Mouse (Mus musculus): ENCODE measurements around the gene Cfap73. TPM values are rescaled to one million over a fixed set of nuclear protein-coding genes. Genes with fewer than 3 reads are reported as not detected.

Cfap73 gene
- total RNA-seq, 2 experiments from 2014 or later: not detected

- Histone ChIP-seq H3K4me3 (no peak overlapping the region), H3K27ac (no peak overlapping the region)
- TF ChIP-seq CTCF (IDR thresholded peaks at IDR 0.05): no peak
- DNase-seq: no peak
- intact Hi-C loops (cut with DNase I): no loop called here
These were observed 9.5 kb upstream of the Cfap73 start for GRCm38 (mm10) chr5:120643365-120644085.

- TF ChIP-seq CTCF (IDR thresholded peaks at IDR 0.05): no peak
- no peak for DNase-seq
- Histone ChIP-seq H3K27ac (no peak overlapping the region), H3K4me3 (no peak overlapping the region)
- intact Hi-C loops (cut with DNase I): no loop called here
These were observed 6.1 kb upstream of the Cfap73 start for GRCm38 (mm10) chr5:120640094-120640493.

- TF ChIP-seq CTCF (IDR thresholded peaks at IDR 0.05): no peak
These were observed 1.6 kb upstream of the Cfap73 start for GRCm38 (mm10) chr5:120635633-120636032.

GRCm38 (mm10) chr5:120634860-120635259 is 825 bp upstream of the Cfap73 start:
- no peak for DNase-seq
- Histone ChIP-seq H3K27ac (no peak overlapping the region), H3K4me3 (no peak overlapping the region)
- no peak for TF ChIP-seq CTCF (IDR thresholded peaks at IDR 0.05)
- intact Hi-C loops (cut with DNase I): no loop called here

More at GRCm38 (mm10) chr5:120635633-120636032, 1.6 kb upstream of the Cfap73 start:
- Histone ChIP-seq H3K4me3 (no peak overlapping the region), H3K27ac (no peak overlapping the region)
- DNase-seq: no peak
- intact Hi-C loops (cut with DNase I): no loop called here

GRCm38 (mm10) chr5:120631892-120632291 is 2.1 kb downstream of the Cfap73 start:
- DNase-seq: no peak
- Histone ChIP-seq H3K4me3 (no peak overlapping the region), H3K27ac (no peak overlapping the region)
- peak; percentile 16; the same call in 1 of the 2 replicates for TF ChIP-seq CTCF (IDR thresholded peaks at IDR 0.05)
- intact Hi-C loops (cut with DNase I): no loop called here

GRCm38 (mm10) chr5:120631128-120631527 is 2.9 kb downstream of the Cfap73 start:
- no peak overlapping the region for H3K4me3 ChIP-seq
- intact Hi-C loops (cut with DNase I): no loop called here
- no peak for DNase-seq
- TF ChIP-seq CTCF (IDR thresholded peaks at IDR 0.05): no peak
- H3K27ac ChIP-seq: no peak overlapping the region

- Histone ChIP-seq H3K4me3 (no peak overlapping the region), H3K27ac (no peak overlapping the region)
- TF ChIP-seq CTCF (IDR thresholded peaks at IDR 0.05): no peak
- intact Hi-C loops (cut with DNase I): loop anchor here (10.0 kb wide), 1 partner anchor 116 kb away; the partner anchor contains the start of gene Oas2
- no peak for DNase-seq
These were observed 5.4 kb downstream of the Cfap73 start for GRCm38 (mm10) chr5:120628624-120629023.

GRCm38 (mm10) chr5:120627515-120628300 is 6.3 kb downstream of the Cfap73 start:
- no peak for TF ChIP-seq CTCF (IDR thresholded peaks at IDR 0.05)
- intact Hi-C loops (cut with DNase I): loop anchor here (10.0 kb wide), 1 partner anchor 117 kb away; the partner anchor contains the start of gene Oas2
- Histone ChIP-seq H3K4me3 (no peak overlapping the region), H3K27ac (no peak overlapping the region)
- DNase-seq: no peak

- no peak overlapping the region for H3K4me3 ChIP-seq
- no peak overlapping the region for H3K27ac ChIP-seq
- TF ChIP-seq CTCF (IDR thresholded peaks at IDR 0.05): no peak
- intact Hi-C loops (cut with DNase I): loop anchor here (10.0 kb wide), 1 partner anchor 118 kb away; the partner anchor contains the start of gene Oas2
- no peak for DNase-seq
These were observed 7.6 kb downstream of the Cfap73 start for GRCm38 (mm10) chr5:120626399-120626798.

GRCm38 (mm10) chr5:120624427-120624826 is 9.6 kb downstream of the Cfap73 start:
- Histone ChIP-seq H3K4me3 (no peak overlapping the region), H3K27ac (no peak overlapping the region)
- intact Hi-C loops (cut with DNase I): loop anchor here (10.0 kb wide), 1 partner anchor 120 kb away; the partner anchor contains the start of gene Oas2
- TF ChIP-seq CTCF (IDR thresholded peaks at IDR 0.05): no peak
- no peak for DNase-seq

- TF ChIP-seq CTCF (IDR thresholded peaks at IDR 0.05): no peak
- H3K4me3 ChIP-seq: no peak overlapping the region
- no peak overlapping the region for H3K27ac ChIP-seq
- intact Hi-C loops (cut with DNase I): loop anchor here (1.0 to 10.0 kb wide), 2 partner anchors 92 to 122 kb away; partner anchors contain the start of gene Oas2
- DNase-seq: no peak
These were observed 11.7 kb downstream of the Cfap73 start for GRCm38 (mm10) chr5:120622198-120622851.

GRCm38 (mm10) chr5:120621846-120622197 is 12.2 kb downstream of the Cfap73 start:
- Histone ChIP-seq H3K4me3 (no peak overlapping the region), H3K27ac (no peak overlapping the region)
- no peak for DNase-seq
- TF ChIP-seq CTCF (IDR thresholded peaks at IDR 0.05): no peak
- intact Hi-C loops (cut with DNase I): loop anchor here (1.0 to 10.0 kb wide), 2 partner anchors 92 to 123 kb away; partner anchors contain the start of gene Oas2
